Mouse (Mus musculus): ENCODE data around the gene Tppp. TPM values are rescaled to one million over a fixed set of nuclear protein-coding genes. Genes with fewer than 3 reads are reported as not detected.
A peak's percentile ranks its signal among the peaks of the same experiment; 100 is the strongest.

The Tppp gene
- polyA plus RNA-seq, 1 experiment from 2014 or later: 5.3 TPM

GRCm38 (mm10) chr13:74026215-74026614, 17.0 kb downstream of the Tppp start:
- H3K4me2 ChIP-seq (ENCODE audit: low read length): no peak overlapping the region
- WGBS: 13% methylated on average over 2 of the region's 2 CpGs
- no peak overlapping the region for H3K27ac ChIP-seq (replicated peaks in 1 of 2; ENCODE audit: control insufficient read depth in 1 of 2, insufficient read depth in 1 of 2, low read depth in 2 of 2, low read length in 2 of 2)
- H3K4me3 ChIP-seq (ENCODE audit: control insufficient read depth in 1 of 2, insufficient read depth in 1 of 2, low read depth in 1 of 2, low read length in 2 of 2): no peak overlapping the region
- no peaks in the 10 kb centered on the region for H3K27me3 ChIP-seq (ENCODE audit: control insufficient read depth, insufficient read depth, low read length)
- no peaks in the 10 kb centered on the region for H3K36me3 ChIP-seq (ENCODE audit: control insufficient read depth, insufficient read depth, low read length)
- no peak for ATAC-seq (ENCODE audit: insufficient number of reproducible peaks, insufficient read depth, low FRiP score, low read depth)
- no peak overlapping the region; the same call in 1 of the 2 replicates for H3K9ac ChIP-seq (ENCODE audit: low read length)
- no peaks in the 10 kb centered on the region for H3K9me3 ChIP-seq (ENCODE audit: control insufficient read depth, low read length)
- peaks cover 7 to 23% of the 10 kb centered on the region in 2 experiments for H3K4me1 ChIP-seq (ENCODE audit: control insufficient read depth in 2 of 2, insufficient read depth in 2 of 2, low read length in 2 of 2)

DNA sequence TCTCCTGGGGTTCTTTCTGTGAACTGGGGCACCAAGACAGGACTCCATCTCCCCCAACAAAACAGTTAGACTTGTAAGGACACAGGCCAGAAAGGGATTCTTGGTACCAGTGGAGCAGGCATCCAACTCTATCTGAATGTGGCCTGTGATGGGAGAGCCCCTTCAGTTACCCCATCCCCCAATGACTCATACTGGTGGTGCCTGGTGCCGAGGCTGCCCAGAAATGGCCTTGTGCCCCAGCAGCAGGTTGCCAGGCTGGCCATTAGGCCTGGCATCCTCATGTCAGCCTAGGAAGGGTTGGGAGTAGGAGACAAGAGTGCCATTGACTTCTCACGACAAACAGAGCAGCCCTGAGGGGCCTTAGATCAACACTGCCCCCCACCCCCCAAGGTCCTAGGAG, 18.9 kb downstream of the Tppp start:
- Histone ChIP-seq H3K4me2 (ENCODE audit: low read length) (no peak overlapping the region), H3K27me3 (ENCODE audit: control insufficient read depth, insufficient read depth, low read length) (no peaks in the 10 kb centered on the region), H3K9me3 (ENCODE audit: control insufficient read depth, low read length) (no peaks in the 10 kb centered on the region), H3K4me1 (ENCODE audit: control insufficient read depth in 2 of 2, insufficient read depth in 2 of 2, low read length in 2 of 2) (peaks cover 7 to 23% of the 10 kb centered on the region in 2 experiments), H3K36me3 (ENCODE audit: control insufficient read depth, insufficient read depth, low read length) (peaks cover 7% of the 10 kb centered on the region; the same call in 1 of the 2 replicates), H3K9ac (ENCODE audit: low read length) (no peak overlapping the region), H3K4me3 (ENCODE audit: control insufficient read depth in 1 of 2, insufficient read depth in 1 of 2, low read depth in 1 of 2, low read length in 2 of 2) (no peak overlapping the region), H3K27ac (replicated peaks in 1 of 2; ENCODE audit: control insufficient read depth in 1 of 2, insufficient read depth in 1 of 2, low read depth in 2 of 2, low read length in 2 of 2) (no peak overlapping the region; a peak in 1 of 4 replicates)
- WGBS: 56% methylated on average over 2 of the region's 2 CpGs
- ATAC-seq (ENCODE audit: insufficient number of reproducible peaks, insufficient read depth, low FRiP score, low read depth): no peak

DNA sequence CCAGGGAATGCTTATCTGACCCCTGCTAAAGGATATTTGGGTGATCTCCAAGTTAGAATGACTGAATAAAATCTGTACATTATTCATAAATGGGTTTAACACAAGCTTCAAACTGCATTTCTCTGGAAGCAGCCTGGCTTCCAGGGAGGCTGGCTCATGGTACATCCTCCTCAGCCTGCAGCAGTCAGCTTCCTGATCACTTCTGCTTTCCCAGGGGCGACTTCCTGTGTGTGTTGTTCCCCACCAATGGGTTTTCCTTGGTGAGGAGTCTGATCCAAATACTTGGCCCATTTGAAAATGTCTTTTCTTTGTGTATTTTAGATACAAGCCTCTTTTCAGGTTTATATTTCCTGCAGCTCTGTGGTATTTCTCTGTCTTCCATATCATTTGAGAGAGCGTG, 19.8 kb downstream of the Tppp start:
- Histone ChIP-seq H3K27me3 (ENCODE audit: control insufficient read depth, insufficient read depth, low read length) (no peaks in the 10 kb centered on the region), H3K9ac (ENCODE audit: low read length) (no peak overlapping the region), H3K27ac (replicated peaks in 1 of 2; ENCODE audit: control insufficient read depth in 1 of 2, insufficient read depth in 1 of 2, low read depth in 2 of 2, low read length in 2 of 2) (0 out of 4 replicates have a peak overlapping the region, but pooled peaks of 1 of the 2 experiments have one; percentile 4), H3K4me2 (ENCODE audit: low read length) (no peak overlapping the region), H3K4me1 (ENCODE audit: control insufficient read depth in 2 of 2, insufficient read depth in 2 of 2, low read length in 2 of 2) (peaks cover 7 to 23% of the 10 kb centered on the region in 2 experiments), H3K36me3 (ENCODE audit: control insufficient read depth, insufficient read depth, low read length) (peaks cover 9% of the 10 kb centered on the region; the same call in 1 of the 2 replicates), H3K4me3 (ENCODE audit: control insufficient read depth in 1 of 2, insufficient read depth in 1 of 2, low read depth in 1 of 2, low read length in 2 of 2) (no peak overlapping the region), H3K9me3 (ENCODE audit: control insufficient read depth, low read length) (no peaks in the 10 kb centered on the region)
- 66% methylated on average over 2 of the region's 2 CpGs for WGBS
- ATAC-seq (ENCODE audit: insufficient number of reproducible peaks, insufficient read depth, low FRiP score, low read depth): no peak

DNA sequence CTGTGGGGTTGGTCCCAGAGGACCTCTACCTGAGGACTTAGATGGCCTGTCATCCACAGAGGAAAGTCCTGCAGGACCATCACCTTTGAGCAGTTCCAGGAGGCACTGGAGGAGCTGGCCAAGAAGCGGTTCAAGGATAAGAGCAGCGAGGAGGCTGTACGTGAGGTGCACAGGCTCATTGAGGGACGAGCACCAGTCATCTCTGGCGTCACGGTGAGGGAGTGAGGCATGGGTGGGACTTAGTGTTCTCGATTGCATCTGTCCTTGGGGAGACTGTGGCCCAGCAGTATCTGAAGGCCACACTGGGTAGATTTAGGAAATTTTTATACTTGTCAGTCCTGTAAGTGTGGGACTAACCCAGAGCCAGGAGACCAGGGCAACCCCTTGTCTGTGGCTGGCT, 21.5 kb downstream of the Tppp start:
- H3K4me3 ChIP-seq (ENCODE audit: control insufficient read depth in 1 of 2, insufficient read depth in 1 of 2, low read depth in 1 of 2, low read length in 2 of 2): no peak overlapping the region
- H3K4me1 ChIP-seq (ENCODE audit: control insufficient read depth in 2 of 2, insufficient read depth in 2 of 2, low read length in 2 of 2): peaks cover 3 to 10% of the 10 kb centered on the region in 2 experiments; a peak in 2 of 4 replicates
- 80% methylated on average over 7 of the region's 7 CpGs for WGBS

DNA sequence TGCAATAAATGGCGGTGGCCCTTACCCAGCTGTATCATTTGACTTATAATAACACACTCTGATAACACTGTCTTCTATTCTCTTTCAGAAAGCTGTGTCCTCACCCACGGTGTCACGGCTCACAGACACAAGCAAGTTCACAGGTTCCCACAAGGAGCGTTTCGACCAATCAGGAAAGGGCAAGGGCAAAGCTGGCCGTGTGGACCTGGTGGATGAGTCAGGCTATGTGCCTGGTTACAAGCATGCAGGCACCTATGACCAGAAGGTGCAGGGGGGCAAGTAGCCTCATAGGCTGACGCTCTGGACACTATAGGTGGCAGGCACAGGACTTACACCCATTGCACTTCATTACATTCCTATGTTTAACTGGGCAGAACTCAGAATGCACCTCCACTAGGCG, 21.9 kb downstream of the Tppp start:
- no peaks in the 10 kb centered on the region for H3K27me3 ChIP-seq (ENCODE audit: control insufficient read depth, insufficient read depth, low read length)

More for the DNA sequence above, 21.5 kb downstream of the Tppp start:
- no peaks in the 10 kb centered on the region for H3K27me3 ChIP-seq (ENCODE audit: control insufficient read depth, insufficient read depth, low read length)
- H3K27ac ChIP-seq (replicated peaks in 1 of 2; ENCODE audit: control insufficient read depth in 1 of 2, insufficient read depth in 1 of 2, low read depth in 2 of 2, low read length in 2 of 2): no peak overlapping the region
- H3K4me2 ChIP-seq (ENCODE audit: low read length): no peak overlapping the region
- ATAC-seq (ENCODE audit: insufficient number of reproducible peaks, insufficient read depth, low FRiP score, low read depth): no peak
- peaks cover 13% of the 10 kb centered on the region for H3K36me3 ChIP-seq (ENCODE audit: control insufficient read depth, insufficient read depth, low read length)
- no peaks in the 10 kb centered on the region for H3K9me3 ChIP-seq (ENCODE audit: control insufficient read depth, low read length)
- no peak overlapping the region for H3K9ac ChIP-seq (ENCODE audit: low read length)

GRCm38 (mm10) chr13:74034756-74035155, 25.5 kb downstream of the Tppp start:
- Histone ChIP-seq H3K4me3 (ENCODE audit: control insufficient read depth in 1 of 2, insufficient read depth in 1 of 2, low read depth in 1 of 2, low read length in 2 of 2) (no peak overlapping the region), H3K27me3 (ENCODE audit: control insufficient read depth, insufficient read depth, low read length) (no peaks in the 10 kb centered on the region), H3K4me1 (ENCODE audit: control insufficient read depth in 2 of 2, insufficient read depth in 2 of 2, low read length in 2 of 2) (no peaks in the 10 kb centered on the region), H3K27ac (replicated peaks in 1 of 2; ENCODE audit: control insufficient read depth in 1 of 2, insufficient read depth in 1 of 2, low read depth in 2 of 2, low read length in 2 of 2) (no peak overlapping the region), H3K9me3 (ENCODE audit: control insufficient read depth, low read length) (no peaks in the 10 kb centered on the region), H3K9ac (ENCODE audit: low read length) (no peak overlapping the region), H3K36me3 (ENCODE audit: control insufficient read depth, insufficient read depth, low read length) (peaks cover 42% of the 10 kb centered on the region), H3K4me2 (ENCODE audit: low read length) (no peak overlapping the region)
- no peak for ATAC-seq (ENCODE audit: insufficient number of reproducible peaks, insufficient read depth, low FRiP score, low read depth)
- WGBS: 72% methylated on average over 2 of the region's 2 CpGs

More for the DNA sequence above, 21.9 kb downstream of the Tppp start:
- H3K9me3 ChIP-seq (ENCODE audit: control insufficient read depth, low read length): no peaks in the 10 kb centered on the region
- peaks cover under 1 to 7% of the 10 kb centered on the region in 2 experiments; a peak in 2 of 4 replicates for H3K4me1 ChIP-seq (ENCODE audit: control insufficient read depth in 2 of 2, insufficient read depth in 2 of 2, low read length in 2 of 2)
- no peak overlapping the region for H3K9ac ChIP-seq (ENCODE audit: low read length)
- peaks cover 17% of the 10 kb centered on the region for H3K36me3 ChIP-seq (ENCODE audit: control insufficient read depth, insufficient read depth, low read length)
- no peak overlapping the region for H3K4me2 ChIP-seq (ENCODE audit: low read length)
- no peak overlapping the region for H3K27ac ChIP-seq (replicated peaks in 1 of 2; ENCODE audit: control insufficient read depth in 1 of 2, insufficient read depth in 1 of 2, low read depth in 2 of 2, low read length in 2 of 2)
- WGBS: 82% methylated on average over 8 of the region's 8 CpGs
- ATAC-seq (ENCODE audit: insufficient number of reproducible peaks, insufficient read depth, low FRiP score, low read depth): no peak
- no peak overlapping the region for H3K4me3 ChIP-seq (ENCODE audit: control insufficient read depth in 1 of 2, insufficient read depth in 1 of 2, low read depth in 1 of 2, low read length in 2 of 2)

- no peaks in the 10 kb centered on the region for H3K27me3 ChIP-seq (ENCODE audit: control insufficient read depth, insufficient read depth, low read length)
- no peak for ATAC-seq (ENCODE audit: insufficient number of reproducible peaks, insufficient read depth, low FRiP score, low read depth)
- H3K4me1 ChIP-seq (ENCODE audit: control insufficient read depth in 2 of 2, insufficient read depth in 2 of 2, low read length in 2 of 2): no peaks in the 10 kb centered on the region
- WGBS: 86% methylated on average over 2 of the region's 2 CpGs
- no peaks in the 10 kb centered on the region for H3K9me3 ChIP-seq (ENCODE audit: control insufficient read depth, low read length)
- no peak overlapping the region for H3K27ac ChIP-seq (replicated peaks in 1 of 2; ENCODE audit: control insufficient read depth in 1 of 2, insufficient read depth in 1 of 2, low read depth in 2 of 2, low read length in 2 of 2)
- H3K4me3 ChIP-seq (ENCODE audit: control insufficient read depth in 1 of 2, insufficient read depth in 1 of 2, low read depth in 1 of 2, low read length in 2 of 2): no peak overlapping the region
- H3K36me3 ChIP-seq (ENCODE audit: control insufficient read depth, insufficient read depth, low read length): peaks cover 52% of the 10 kb centered on the region
- no peak overlapping the region for H3K9ac ChIP-seq (ENCODE audit: low read length)
- no peak overlapping the region for H3K4me2 ChIP-seq (ENCODE audit: low read length)
These were observed 26.6 kb downstream of the Tppp start for GRCm38 (mm10) chr13:74035776-74036175.

- no peak overlapping the region for H3K4me3 ChIP-seq (ENCODE audit: control insufficient read depth in 1 of 2, insufficient read depth in 1 of 2, low read depth in 1 of 2, low read length in 2 of 2)
- 84% methylated on average over 3 of the region's 3 CpGs for WGBS
- peaks cover 73% of the 10 kb centered on the region for H3K36me3 ChIP-seq (ENCODE audit: control insufficient read depth, insufficient read depth, low read length)
- no peak overlapping the region for H3K9ac ChIP-seq (ENCODE audit: low read length)
- H3K9me3 ChIP-seq (ENCODE audit: control insufficient read depth, low read length): no peaks in the 10 kb centered on the region
- no peaks in the 10 kb centered on the region for H3K27me3 ChIP-seq (ENCODE audit: control insufficient read depth, insufficient read depth, low read length)
- no peak for ATAC-seq (ENCODE audit: insufficient number of reproducible peaks, insufficient read depth, low FRiP score, low read depth)
- H3K27ac ChIP-seq (replicated peaks in 1 of 2; ENCODE audit: control insufficient read depth in 1 of 2, insufficient read depth in 1 of 2, low read depth in 2 of 2, low read length in 2 of 2): no peak overlapping the region
- no peaks in the 10 kb centered on the region for H3K4me1 ChIP-seq (ENCODE audit: control insufficient read depth in 2 of 2, insufficient read depth in 2 of 2, low read length in 2 of 2)
- H3K4me2 ChIP-seq (ENCODE audit: low read length): no peak overlapping the region
These were observed 30.7 kb downstream of the Tppp start for GRCm38 (mm10) chr13:74039926-74040325.
